Mouse (Mus musculus) spleen, postnatal 10 days (tissue): ENCODE measurements around the gene 4933402N22Rik.
"Not testable (repeated sequence)": the region's sequence is repeated elsewhere in the genome, so short reads cannot be mapped to it uniquely, and the experiment has no call there.

Experiments used
- DNase-seq, 2 experiments: peaks; one replicate each; pipeline ENCODE4 v3.0.0; 2021 to 2022; ENCODE audit warnings: low spot score in 2 of 2

4933402N22Rik gene

GRCm38 (mm10) chr5:11917743-11918142, at the start of gene 4933402N22Rik:
Gene 4933402N22Rik (plus strand): TSS chr5:11918043.
- DNase-seq: not testable (repeated sequence)

DNA sequence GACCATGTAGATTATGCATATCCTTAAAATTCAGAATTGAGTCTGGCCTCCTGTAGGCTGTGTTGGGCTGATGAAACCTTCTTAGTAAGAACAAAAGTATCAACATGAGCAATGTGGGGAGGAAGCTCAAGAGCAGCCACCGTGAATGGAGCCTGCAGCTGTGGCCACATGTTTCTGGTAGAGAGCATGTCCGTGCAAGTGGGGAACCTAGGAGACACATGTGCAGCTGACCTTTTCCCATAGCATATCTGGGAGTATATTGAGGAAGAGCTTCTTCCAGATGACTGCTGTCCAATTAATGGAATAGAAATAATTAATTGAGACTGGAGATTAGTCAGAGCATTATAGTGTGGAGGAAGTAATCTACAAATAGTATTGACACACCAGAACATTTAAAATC, 5.9 kb downstream of the 4933402N22Rik start:
- not testable (repeated sequence) for DNase-seq
